Mouse (Mus musculus) erythroblast, embryonic 14.5 days (primary cell): ENCODE data around the gene Hivep3.

Source experiments
- GATA1 ChIP-seq: IDR thresholded peaks from 2 replicates; pipeline ENCODE4 v1.6.1; 2012; ENCODE audit warnings: low read length, inconsistent platforms, mixed read lengths
- TAL1 ChIP-seq: IDR thresholded peaks from 3 replicates; pipeline ENCODE4 v1.6.1; 2012; ENCODE audit warnings: low read length, inconsistent platforms, mixed read lengths

GRCm38 (mm10) chr4:119955008-119955407 lies 221.4 kb downstream of the Hivep3 start:
- TF ChIP-seq GATA1 (no peak), TAL1 (no peak)
